Mouse (Mus musculus) duodenum, adult 2 months (tissue): ENCODE measurements around the gene Irf2bp1. TPM values are rescaled to one million over a fixed set of nuclear protein-coding genes. Genes with fewer than 3 reads are reported as not detected.

Experiments
- polyA plus RNA-seq: library from polyadenylated mRNA; depleted of rRNA; stranded (reverse); fragments of >200 nt; gene quantifications from 2 replicates; pipeline ENCODE4 v1.2.3, GENCODE M21; 2012; ENCODE audit warnings: low replicate concordance; rRNA removed

The Irf2bp1 gene
- 23.6 and 38.4 TPM in 2 replicates for polyA plus RNA-seq

DNA sequence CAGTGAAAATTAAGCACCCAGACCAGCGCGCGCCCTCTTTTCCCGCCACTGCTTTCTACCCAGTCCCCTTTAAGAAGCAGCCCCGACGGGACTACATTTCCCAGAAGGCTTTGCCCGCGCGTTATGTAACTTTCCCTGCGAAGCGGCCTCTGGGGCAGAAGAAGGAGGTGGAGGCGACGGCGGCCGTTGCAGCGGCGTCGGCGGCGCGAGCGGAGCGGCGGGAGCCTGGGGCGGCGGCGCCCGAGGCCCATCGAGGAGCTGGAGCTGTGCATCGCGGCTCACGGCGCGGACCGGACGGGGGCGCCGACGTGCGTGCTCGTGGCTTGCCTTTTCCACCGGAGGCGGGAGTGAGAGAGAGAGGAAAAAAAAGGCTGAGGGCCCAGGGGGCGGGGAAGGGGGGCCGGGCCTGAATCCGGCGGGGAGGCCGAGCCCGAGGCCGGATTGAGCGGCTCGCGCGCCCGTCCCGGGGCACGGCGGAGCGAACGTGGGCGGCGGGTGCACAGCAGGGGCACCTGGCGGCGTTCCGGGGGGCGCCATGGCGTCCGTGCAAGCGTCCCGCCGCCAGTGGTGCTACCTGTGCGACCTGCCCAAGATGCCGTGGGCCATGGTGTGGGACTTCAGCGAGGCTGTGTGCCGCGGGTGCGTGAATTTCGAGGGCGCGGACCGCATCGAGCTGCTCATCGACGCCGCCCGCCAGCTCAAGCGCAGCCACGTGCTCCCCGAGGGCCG, at the start of gene Irf2bp1:
Gene Irf2bp1, plus strand, starts transcription at position 143 of the 729 bp plus-strand sequence.

DNA sequence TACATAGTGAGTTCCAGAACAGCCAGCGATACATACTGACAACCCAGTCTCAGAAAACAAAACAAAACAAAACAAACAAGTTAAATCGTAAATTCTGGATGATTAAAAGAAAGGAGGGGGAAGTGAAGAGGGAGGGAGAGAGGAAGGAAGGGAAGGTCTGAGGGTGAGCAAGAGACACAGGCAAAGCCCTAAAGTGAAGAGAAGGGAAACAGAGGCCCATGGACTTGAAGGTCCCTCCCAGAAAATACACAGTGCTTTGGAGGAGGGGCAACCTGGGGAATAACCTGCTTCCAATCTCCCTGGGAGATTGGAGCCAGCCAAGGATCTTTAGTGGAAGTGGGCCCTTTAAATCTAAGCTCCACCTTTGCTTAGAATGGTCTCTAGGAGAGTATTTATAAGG, 16.7 kb upstream of the Irf2bp1 start, which contains the start of gene Nanos2:
Gene Nanos2, plus strand, starts transcription at position 301 of the 400 bp plus-strand sequence.

DNA sequence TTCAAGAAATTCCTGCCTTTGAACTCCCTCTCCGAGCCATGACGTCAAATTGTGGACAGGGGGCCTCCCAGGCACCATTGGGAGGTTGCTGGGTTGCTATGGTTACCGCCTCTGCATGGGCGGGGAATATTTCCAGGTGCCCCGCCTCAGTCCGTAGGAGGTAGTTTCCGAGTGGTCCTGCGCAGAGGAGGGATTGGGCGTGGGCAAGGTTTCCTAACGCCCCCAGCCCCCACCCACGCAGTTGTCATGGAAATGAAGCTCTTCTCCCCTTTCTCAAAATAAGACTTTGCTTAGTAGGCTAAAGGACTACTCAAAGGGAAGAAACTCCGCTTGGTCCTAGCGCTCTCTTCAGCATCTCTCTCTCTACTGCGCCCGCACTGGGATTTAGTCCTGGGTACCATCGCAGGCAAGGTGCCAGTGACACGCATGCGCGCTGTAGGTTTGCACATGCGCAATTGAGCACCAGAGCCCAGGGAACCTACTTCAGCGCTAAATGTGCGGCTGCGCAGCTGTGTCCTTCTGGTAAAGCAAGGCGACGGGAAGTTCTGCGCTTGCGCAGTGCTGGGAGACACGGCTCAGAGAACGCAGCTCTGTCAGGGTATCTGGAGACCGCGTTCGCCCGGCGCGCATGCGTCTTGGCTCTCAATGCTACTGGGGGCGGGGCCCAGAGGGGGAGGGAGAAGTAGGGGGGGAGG, 13.1 kb upstream of the Irf2bp1 start, which contains the start of gene Mypop:
Gene Mypop, plus strand, starts transcription at position 645 of the 695 bp plus-strand sequence.

DNA sequence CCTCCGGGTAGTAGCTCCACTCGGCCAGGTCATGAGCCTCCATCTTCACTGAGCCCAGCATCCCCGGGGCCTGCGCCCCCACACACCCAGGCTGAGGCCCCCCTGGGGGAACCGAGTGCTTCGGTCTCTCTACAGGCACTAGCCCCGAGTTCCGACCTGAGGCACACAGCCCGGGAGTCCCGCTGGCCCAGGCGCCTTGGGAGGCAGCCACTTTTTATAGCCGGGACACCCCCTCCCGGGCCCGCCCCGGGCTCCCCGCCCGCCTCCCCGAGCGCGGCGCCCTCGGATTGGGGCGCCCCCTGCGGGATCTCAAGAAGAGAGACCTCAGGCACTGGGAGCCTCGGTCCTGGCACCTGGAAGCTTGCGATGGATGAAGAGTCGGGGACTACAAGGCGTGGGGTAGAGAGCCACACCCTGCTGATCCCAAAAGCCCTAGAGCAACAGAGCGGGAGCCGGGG, 19.5 kb downstream of the Irf2bp1 start, which contains the start of gene Foxa3:
Gene Foxa3, minus strand, starts transcription at position 182 of the 458 bp plus-strand sequence.

DNA sequence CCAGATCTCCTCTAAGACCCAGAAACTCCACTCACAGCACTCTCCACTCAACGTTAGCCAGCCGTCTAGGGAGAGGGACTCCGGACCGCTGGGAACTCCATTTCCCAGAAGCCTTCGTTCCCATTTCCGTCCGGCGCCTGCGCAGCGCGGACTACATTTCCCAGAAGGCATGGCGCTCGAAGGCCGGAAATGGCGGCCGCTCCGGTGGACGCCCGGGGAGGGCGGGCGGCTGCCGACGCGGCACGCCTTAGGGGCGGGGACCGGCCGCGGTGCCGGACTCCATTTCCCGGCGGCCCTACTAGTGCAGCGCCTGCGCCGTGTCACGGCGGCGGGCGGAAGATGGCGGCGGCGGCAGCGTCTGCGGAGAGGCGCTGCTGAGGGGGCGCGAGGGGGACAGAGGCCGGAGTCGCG, 20.3 kb downstream of the Irf2bp1 start, which contains the start of gene Sympk:
Gene Sympk, plus strand, starts transcription at position 282 of the 411 bp plus-strand sequence.

DNA sequence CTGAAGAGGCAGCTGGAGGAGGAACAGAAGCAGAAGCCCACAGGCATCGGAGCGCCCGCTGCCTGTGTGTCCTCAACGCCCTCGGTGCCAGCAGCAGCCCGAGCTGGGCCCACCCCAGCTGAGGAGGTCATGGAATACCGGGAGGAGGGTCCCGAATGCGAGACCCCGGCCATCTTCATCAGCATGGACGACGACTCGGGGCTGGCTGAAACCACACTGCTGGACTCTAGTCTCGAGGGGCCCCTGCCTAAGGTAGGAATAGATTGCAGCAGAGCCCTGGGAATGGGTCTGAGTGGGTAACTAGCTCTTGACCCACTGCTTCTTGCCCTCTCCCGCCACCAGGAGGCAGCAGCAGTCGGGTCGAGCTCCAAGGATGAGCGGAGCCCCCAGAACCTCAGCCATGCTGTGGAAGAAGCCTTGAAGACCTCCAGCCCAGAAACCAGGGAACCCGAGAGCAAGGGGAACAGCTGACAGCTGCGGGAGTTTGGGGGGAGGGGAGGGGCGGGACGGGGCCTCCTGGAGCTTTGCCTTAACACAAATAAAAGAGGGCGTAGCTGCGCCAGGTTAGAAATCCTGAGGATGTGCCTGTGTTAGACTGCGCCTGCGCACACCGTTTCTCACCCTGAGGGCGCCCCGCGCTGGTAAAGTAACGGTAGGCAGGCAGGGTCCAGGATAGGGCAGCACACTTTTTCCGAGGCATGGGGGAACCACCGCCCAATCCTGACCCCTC, 50.4 kb downstream of the Irf2bp1 start, which contains the start of gene Rsph6a:
Gene Rsph6a, plus strand, starts transcription at position 644 of the 730 bp plus-strand sequence.

Other genes starting within 250 kb of the Irf2bp1 start
- not detected in 2 replicates for gene Psg19, start 205.5 kb upstream of the Irf2bp1 start, polyA plus RNA-seq
- gene Psg17, start 182.4 kb upstream of the Irf2bp1 start, polyA plus RNA-seq = 0.06 and 0.28 TPM in 2 replicates
- gene Mill2, start 164.1 kb upstream of the Irf2bp1 start, polyA plus RNA-seq = 1.4 and 2.9 TPM in 2 replicates
- gene Pglyrp1, start 132.7 kb upstream of the Irf2bp1 start, polyA plus RNA-seq = 561 and 1,240 TPM in 2 replicates
- gene Ccdc61, start 93.6 kb upstream of the Irf2bp1 start, polyA plus RNA-seq = 19.3 and 30.1 TPM in 2 replicates
- 0.37 and 0.51 TPM in 2 replicates for gene Nova2, start 78.2 kb upstream of the Irf2bp1 start, polyA plus RNA-seq
- not detected in 2 replicates for gene Nanos2, start 16.6 kb upstream of the Irf2bp1 start, polyA plus RNA-seq
- gene Mypop, start 12.8 kb upstream of the Irf2bp1 start, polyA plus RNA-seq = 3.6 and 3.9 TPM in 2 replicates
- gene Foxa3, start 19.5 kb downstream of the Irf2bp1 start, polyA plus RNA-seq = 18.5 and 24.2 TPM in 2 replicates
- gene Sympk, start 20.3 kb downstream of the Irf2bp1 start, polyA plus RNA-seq = 66.3 and 76.2 TPM in 2 replicates
- 0.05 TPM in 1 of 2 replicates, not detected in the other for gene Rsph6a, start 50.6 kb downstream of the Irf2bp1 start, polyA plus RNA-seq
- gene Dmwd, start 72.2 kb downstream of the Irf2bp1 start, polyA plus RNA-seq = 16.6 and 18.3 TPM in 2 replicates
- gene Dmpk, start 79.8 kb downstream of the Irf2bp1 start, polyA plus RNA-seq = 422 and 649 TPM in 2 replicates
- 15.0 and 23.1 TPM in 2 replicates for gene Six5, start 90.5 kb downstream of the Irf2bp1 start, polyA plus RNA-seq
- gene Gm4969, start 114.3 kb downstream of the Irf2bp1 start, polyA plus RNA-seq = not detected in 2 replicates
- 8.6 and 15.0 TPM in 2 replicates for gene Fbxo46, start 115.8 kb downstream of the Irf2bp1 start, polyA plus RNA-seq
- gene Qpctl, start 145.2 kb downstream of the Irf2bp1 start, polyA plus RNA-seq = 6.5 and 11.2 TPM in 2 replicates
- gene Snrpd2, start 145.7 kb downstream of the Irf2bp1 start, polyA plus RNA-seq = 6.2 and 7.1 TPM in 2 replicates
- 0.63 and 0.77 TPM in 2 replicates for gene Gipr, start 162.1 kb downstream of the Irf2bp1 start, polyA plus RNA-seq
- gene Eml2, start 172.4 kb downstream of the Irf2bp1 start, polyA plus RNA-seq = 20.3 and 22.0 TPM in 2 replicates
- gene Gpr4, start 208.5 kb downstream of the Irf2bp1 start, polyA plus RNA-seq = 5.1 and 6.3 TPM in 2 replicates
- gene Opa3, start 224.3 kb downstream of the Irf2bp1 start, polyA plus RNA-seq = 24.2 and 25.9 TPM in 2 replicates